Mouse (Mus musculus) lung, postnatal 25 days (tissue): Measurements from ENCODE around the gene Dcaf10.

Experiments used
- DNase-seq: peaks from one replicate; pipeline ENCODE4 v3.0.0; 2022; ENCODE audit warnings: low spot score

The Dcaf10 gene

GRCm38 (mm10) chr4:45420733-45421132, 78.8 kb downstream of the Dcaf10 start:
- no peak for DNase-seq

GRCm38 (mm10) chr4:45421519-45422260, 79.8 kb downstream of the Dcaf10 start:
- no peak for DNase-seq

GRCm38 (mm10) chr4:45422640-45423039, 80.7 kb downstream of the Dcaf10 start:
- no peak for DNase-seq

GRCm38 (mm10) chr4:45423406-45423805, 81.5 kb downstream of the Dcaf10 start:
- no peak for DNase-seq

DNA sequence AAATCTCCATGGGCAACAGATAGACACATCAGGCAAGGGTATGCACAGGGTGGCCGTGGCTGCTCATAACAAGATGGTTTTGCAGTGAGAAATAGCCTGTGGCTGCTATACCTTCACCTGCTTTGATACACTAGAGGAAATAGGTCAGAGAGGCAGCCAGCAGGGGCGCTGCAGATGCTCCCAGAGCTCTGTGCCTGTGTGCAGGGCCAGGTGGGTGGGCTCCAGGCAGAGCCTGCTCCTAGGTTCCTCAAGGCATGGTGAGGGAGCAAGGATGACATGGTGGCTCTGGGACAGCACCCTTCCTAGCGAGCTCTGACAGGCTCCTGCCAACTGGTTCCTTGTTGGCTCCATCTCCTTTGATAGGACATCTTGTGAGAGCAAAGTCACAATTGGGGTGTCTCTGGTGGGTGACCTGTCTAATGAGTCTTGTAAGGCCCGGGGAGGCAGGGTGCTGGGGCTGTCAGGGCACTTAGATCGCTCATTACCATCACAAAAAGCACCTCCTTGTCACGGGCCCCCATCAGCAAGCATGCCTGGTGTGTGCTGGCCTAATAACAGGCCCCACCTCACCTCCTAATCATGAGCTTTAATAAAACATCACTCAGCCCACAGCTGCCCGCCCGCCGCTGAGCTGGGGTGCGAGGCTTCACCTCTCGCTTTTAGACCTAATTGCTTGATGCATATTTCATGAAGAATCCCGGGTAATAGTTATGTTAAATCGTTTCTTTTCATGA, 85.0 kb downstream of the Dcaf10 start:
- DNase-seq = no peak
